Mouse (Mus musculus) forebrain, postnatal 0 days (tissue): ENCODE measurements around the gene 4930432K21Rik. TPM values are rescaled to one million over a fixed set of nuclear protein-coding genes. Genes with fewer than 3 reads are reported as not detected.

Source experiments
- ATAC-seq: fragments of 200-750 bp; cut with Nextera tagmentation; 2 replicates; pipeline ENCODE4 v1.8.0; 2017; ENCODE audit warnings: mild to moderate bottlenecking, moderate library complexity
- DNase-seq: peaks from one replicate; pipeline ENCODE4 v3.0.0-alpha.2; 2015
- H3K27ac ChIP-seq: fragments of 300-500 bp; sonication (generic); 2 replicates; pipeline ENCODE4 v1.5.1; 2014; ENCODE audit warnings: low read depth, mild to moderate bottlenecking, antibody characterized with exemption, low read length, moderate library complexity, mixed read lengths
- H3K27me3 ChIP-seq: fragments of 300-500 bp; sonication (generic); 2 replicates; pipeline ENCODE4 v1.6.1; 2014; ENCODE audit warnings: mild to moderate bottlenecking, low read length, mixed read lengths; ENCODE audit not compliant: insufficient read depth
- H3K36me3 ChIP-seq: fragments of 300-500 bp; sonication (generic); 2 replicates; pipeline ENCODE4 v1.6.1; 2014; ENCODE audit warnings: mild to moderate bottlenecking, moderate library complexity; ENCODE audit not compliant: insufficient read depth
- H3K4me1 ChIP-seq: fragments of 300-500 bp; sonication (generic); 2 replicates; pipeline ENCODE4 v1.6.1; 2014; ENCODE audit warnings: antibody characterized with exemption; ENCODE audit not compliant: insufficient read depth
- H3K4me2 ChIP-seq: fragments of 300-500 bp; sonication (generic); 2 replicates; pipeline ENCODE4 v1.6.1; 2014; ENCODE audit warnings: low read depth, mild to moderate bottlenecking, moderate library complexity
- H3K4me3 ChIP-seq: fragments of 300-500 bp; sonication (generic); 2 replicates; pipeline ENCODE4 v1.5.1; 2014; ENCODE audit warnings: low read depth, low read length, mixed read lengths
- H3K9ac ChIP-seq: fragments of 300-500 bp; sonication (generic); 2 replicates; pipeline ENCODE4 v1.6.1; 2014; ENCODE audit warnings: mild to moderate bottlenecking
- H3K9me3 ChIP-seq: fragments of 300-500 bp; sonication (generic); 2 replicates; pipeline ENCODE4 v1.6.1; 2016; ENCODE audit warnings: low read length
- CTCF ChIP-seq: sonication (generic); IDR thresholded peaks from 2 replicates; pipeline ENCODE4 v1.5.1; 2016; ENCODE audit warnings: antibody characterized with exemption, control low read depth, low read depth
- WGBS: fragments of 180-500 bp; shearing (Covaris S2); extraction: QIAGEN DNeasy Blood & Tissue Kit; methylation state at CpG from one replicate; pipeline ENCODE4 v1.1.7; 2014; 5-methylcytosine and 5-hydroxymethylcytosine counted together
- polyA plus RNA-seq: library from polyadenylated mRNA; unstranded; fragments of >200 nt; fragmentation: Nextera tagmentation; extraction: Ambion mirVana; gene quantifications from 2 replicates; pipeline ENCODE4 v1.2.1, GENCODE M21; 2015
- total RNA-seq: library from RNA; depleted of rRNA; stranded (reverse); fragments of >200 nt; gene quantifications from 2 replicates; pipeline ENCODE4 v1.2.3, GENCODE M21; 2014

4930432K21Rik gene
- total and polyA plus RNA-seq, 2 experiments from 2014 or later, result 3.3 to 3.5 TPM

- Histone ChIP-seq H3K4me3 (no peak overlapping the region), H3K4me2 (no peak overlapping the region), H3K27me3 (no peaks in the 10 kb centered on the region), H3K9me3 (no peaks in the 10 kb centered on the region), H3K4me1 (peaks cover 16% of the 10 kb centered on the region), H3K36me3 (no peaks in the 10 kb centered on the region), H3K9ac (no peak overlapping the region), H3K27ac (no peak overlapping the region)
- ATAC-seq (no peak), DNase-seq (no peak)
- 86% methylated on average over 9 of the region's 9 CpGs for WGBS
- TF ChIP-seq CTCF, result no peak
Measured at GRCm38 (mm10) chr8:84202466-84202865, 54.6 kb downstream of the 4930432K21Rik start.

DNA sequence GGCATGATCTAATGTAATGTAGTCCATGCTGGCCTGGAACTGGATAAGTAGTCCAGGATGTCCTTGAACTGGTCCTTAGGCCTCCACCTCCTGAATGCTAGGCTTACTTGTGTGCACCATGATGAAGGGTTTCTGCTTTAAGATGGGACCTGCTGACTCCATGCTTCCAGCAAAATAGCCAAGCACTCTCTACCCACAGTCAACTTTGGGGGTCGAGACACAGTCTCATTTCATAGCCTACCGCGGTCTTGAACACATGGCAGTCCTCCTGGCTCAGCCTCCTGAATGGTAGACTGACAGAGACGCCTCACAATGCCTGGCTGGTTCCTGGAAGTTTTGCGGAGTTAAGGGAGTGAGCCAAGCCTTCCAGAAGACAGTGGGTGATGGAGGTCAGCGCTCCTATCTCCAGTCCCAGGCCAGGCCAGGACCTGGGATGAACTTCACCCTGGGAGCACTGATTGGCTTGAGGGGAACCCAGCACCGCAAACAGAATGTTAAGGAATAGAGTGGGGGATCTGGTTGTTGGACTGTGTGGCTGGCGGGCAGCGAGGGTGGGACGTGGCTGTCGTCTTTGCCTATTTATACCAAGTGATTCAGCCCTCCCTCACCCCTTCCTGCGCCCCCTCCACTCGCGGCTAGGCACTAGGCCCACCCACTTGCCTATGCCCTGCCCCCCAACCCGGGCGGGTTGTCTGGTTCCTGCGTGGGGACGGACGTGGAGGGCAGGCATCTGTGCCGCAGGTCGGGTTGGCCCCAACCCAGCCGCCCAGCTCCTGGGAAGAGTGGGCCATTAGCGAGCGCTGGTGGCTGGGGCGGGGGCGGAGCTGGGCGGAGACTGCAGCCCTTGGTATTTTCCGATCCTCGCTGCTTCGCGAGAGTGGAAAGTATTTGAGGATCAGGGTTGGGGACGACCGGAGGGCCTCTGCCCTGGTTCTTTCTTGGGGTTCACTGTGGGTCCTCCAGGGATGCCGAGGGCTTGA is 55.4 kb downstream of the 4930432K21Rik start:
- DNase-seq (peak; percentile 62), ATAC-seq (peak; percentile 50)
- Histone ChIP-seq H3K9me3 (no peaks in the 10 kb centered on the region), H3K36me3 (no peaks in the 10 kb centered on the region), H3K9ac (peak overlapping the region; percentile 55), H3K4me3 (peak overlapping the region; percentile 35), H3K4me2 (peak overlapping the region; percentile 64), H3K4me1 (peaks cover 10% of the 10 kb centered on the region), H3K27me3 (no peaks in the 10 kb centered on the region), H3K27ac (peak overlapping the region; percentile 64)
- TF ChIP-seq CTCF, result no peak
- 12% methylated on average over 34 of the region's 34 CpGs for WGBS

- H3K27ac ChIP-seq, result peak overlapping the region; percentile 64
- H3K4me1 ChIP-seq, result peaks cover 6% of the 10 kb centered on the region; the same call in 1 of the 2 replicates
- 55% methylated on average over 13 of the region's 13 CpGs for WGBS
- ATAC-seq (0 out of 2 replicates have a peak, but pooled peaks have one; percentile 2), DNase-seq (no peak)
- H3K27me3 ChIP-seq, result no peaks in the 10 kb centered on the region
- no peaks in the 10 kb centered on the region for H3K9me3 ChIP-seq
- no peaks in the 10 kb centered on the region for H3K36me3 ChIP-seq
- TF ChIP-seq CTCF, result peak; percentile 43; the same call in 1 of the 2 replicates
- peak overlapping the region; percentile 64 for H3K4me2 ChIP-seq
- H3K4me3 ChIP-seq, result peak overlapping the region; percentile 35
- H3K9ac ChIP-seq, result peak overlapping the region; percentile 55
Measured at GRCm38 (mm10) chr8:84203975-84204772, 56.3 kb downstream of the 4930432K21Rik start.

DNA sequence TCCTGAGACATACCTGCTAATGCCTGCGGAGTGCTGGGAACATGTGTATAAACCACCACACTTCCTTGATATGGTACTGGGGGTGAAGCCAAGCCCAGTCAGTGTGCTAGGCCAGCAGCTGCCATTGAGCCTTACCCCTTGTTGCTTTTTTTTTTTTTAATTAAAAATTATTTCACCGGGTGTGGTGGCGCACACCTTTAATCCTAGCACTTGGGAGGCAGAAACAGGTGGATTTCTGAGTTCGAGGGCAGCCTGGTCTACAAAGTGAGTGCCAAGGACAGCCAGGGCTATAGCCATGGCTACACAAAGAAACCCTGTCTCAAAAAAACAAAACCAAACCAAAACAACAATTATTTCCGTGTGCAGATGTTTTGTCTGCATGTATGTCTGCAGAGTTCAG is 57.2 kb downstream of the 4930432K21Rik start:
- Histone ChIP-seq H3K4me2 (no peak overlapping the region), H3K4me1 (peaks cover 6% of the 10 kb centered on the region; the same call in 1 of the 2 replicates), H3K4me3 (no peak overlapping the region), H3K27me3 (no peaks in the 10 kb centered on the region), H3K9ac (no peak overlapping the region), H3K36me3 (peaks cover 6% of the 10 kb centered on the region; the same call in 1 of the 2 replicates), H3K27ac (no peak overlapping the region), H3K9me3 (no peaks in the 10 kb centered on the region)
- TF ChIP-seq CTCF, result no peak
- WGBS, result 89% methylated on average over 5 of the region's 5 CpGs
- no peak for DNase-seq
- ATAC-seq, result no peak

DNA sequence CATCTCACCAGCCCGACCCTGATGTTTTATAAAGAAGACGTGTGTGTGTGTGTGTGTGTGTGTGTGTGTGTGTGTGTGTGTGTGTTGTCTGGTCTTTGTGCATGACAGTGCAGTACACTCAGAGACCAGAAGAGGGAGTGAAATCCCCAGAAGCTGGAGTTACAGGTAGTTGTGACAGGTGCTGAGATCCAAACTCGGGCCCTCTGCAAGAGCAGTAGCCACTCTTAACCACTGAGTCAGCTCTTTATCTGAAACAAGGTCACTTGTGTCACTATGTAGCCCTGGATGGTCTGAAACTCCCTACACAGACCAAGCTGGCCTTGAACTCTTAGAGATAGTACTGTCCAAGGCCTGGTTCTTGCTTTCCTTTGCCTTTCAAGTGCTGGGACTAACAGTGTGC is 58.8 kb downstream of the 4930432K21Rik start:
- DNase-seq (no peak), ATAC-seq (no peak)
- no peaks in the 10 kb centered on the region for H3K27me3 ChIP-seq
- H3K9ac ChIP-seq, result no peak overlapping the region
- no peak overlapping the region for H3K27ac ChIP-seq
- WGBS, result 89% methylated on average over 3 of the region's 3 CpGs
- no peaks in the 10 kb centered on the region for H3K9me3 ChIP-seq
- no peak overlapping the region for H3K4me2 ChIP-seq
- H3K4me1 ChIP-seq, result 0 out of 2 replicates have a peak, but pooled peaks cover 6% of the 10 kb centered on the region
- H3K4me3 ChIP-seq, result no peak overlapping the region
- peaks cover 16% of the 10 kb centered on the region for H3K36me3 ChIP-seq
- peak; percentile 17; the same call in 1 of the 2 replicates for TF ChIP-seq CTCF

- Histone ChIP-seq H3K27me3 (no peaks in the 10 kb centered on the region), H3K36me3 (peaks cover 28% of the 10 kb centered on the region), H3K9ac (no peak overlapping the region), H3K9me3 (no peaks in the 10 kb centered on the region), H3K4me2 (no peak overlapping the region), H3K4me3 (no peak overlapping the region), H3K27ac (no peak overlapping the region), H3K4me1 (0 out of 2 replicates have a peak, but pooled peaks cover 6% of the 10 kb centered on the region)
- no peak for DNase-seq
- TF ChIP-seq CTCF, result no peak
- WGBS, result 63% methylated on average over 7 of the region's 7 CpGs
- no peak for ATAC-seq
Measured at GRCm38 (mm10) chr8:84207811-84208210, 60.0 kb downstream of the 4930432K21Rik start.
